Mouse (Mus musculus): ENCODE results near the gene Padi4.

DNA sequence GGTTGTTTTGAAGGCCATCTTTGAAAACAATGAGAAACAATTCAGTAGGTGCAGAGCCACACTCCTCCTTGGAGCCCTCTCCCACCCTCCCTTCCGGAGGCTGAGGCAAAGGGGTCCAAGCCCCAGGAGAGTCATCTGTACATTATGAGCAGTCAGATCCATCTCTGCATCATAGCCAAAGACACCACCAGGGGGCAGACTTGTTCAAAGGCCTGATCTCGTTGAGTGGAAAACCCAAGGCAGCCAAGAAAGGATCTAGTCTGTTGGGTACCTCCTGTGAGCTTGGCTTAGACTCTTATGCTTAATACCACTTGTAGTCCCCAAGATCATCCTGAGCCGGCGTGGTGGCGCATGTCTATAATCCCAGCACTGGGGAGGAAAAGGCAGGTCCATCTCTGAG lies 48.0 kb upstream of the Padi4 start:
- TF ChIP-seq CTCF (IDR thresholded peaks at IDR 0.05; ENCODE audit: low read depth, low read length) = no peak
- TF ChIP-seq EP300 (IDR thresholded peaks at IDR 0.05; ENCODE audit: insufficient read depth, low read depth, low read length) = no peak
